Mouse (Mus musculus): ENCODE results near the gene Slc44a3. TPM values are rescaled to one million over a fixed set of nuclear protein-coding genes. Genes with fewer than 3 reads are reported as not detected.

Gene Slc44a3
- polyA plus RNA-seq, 1 experiment: 23.2 TPM

- no peak for DNase-seq
- 27% methylated on average over 5 of the region's 5 CpGs for WGBS
- Histone ChIP-seq H3K4me3 (replicated peaks; ENCODE audit: extremely low read depth, low read depth, low read length) (no peak overlapping the region), H3K4me1 (ENCODE audit: control insufficient read depth, insufficient read depth, low read length) (no peaks in the 10 kb centered on the region)
- TF ChIP-seq POLR2A (IDR thresholded peaks at IDR 0.05; ENCODE audit: borderline replicate concordance, extremely low read depth, low read depth, low read length) (no peak), CTCF (IDR thresholded peaks at IDR 0.05; ENCODE audit: insufficient read depth, low read length) (no peak)
Observed at GRCm38 (mm10) chr3:121509141-121509540, 23.1 kb downstream of the Slc44a3 start.

- Histone ChIP-seq H3K4me1 (ENCODE audit: control insufficient read depth, insufficient read depth, low read length) (no peaks in the 10 kb centered on the region), H3K4me3 (replicated peaks; ENCODE audit: extremely low read depth, low read depth, low read length) (no peak overlapping the region)
- no peak for TF ChIP-seq POLR2A (IDR thresholded peaks at IDR 0.05; ENCODE audit: borderline replicate concordance, extremely low read depth, low read depth, low read length)
- no peak for TF ChIP-seq CTCF (IDR thresholded peaks at IDR 0.05; ENCODE audit: insufficient read depth, low read length)
Observed at GRCm38 (mm10) chr3:121507678-121508077, 24.5 kb downstream of the Slc44a3 start.

GRCm38 (mm10) chr3:121506756-121507155 lies 25.4 kb downstream of the Slc44a3 start:
- Histone ChIP-seq H3K4me1 (ENCODE audit: control insufficient read depth, insufficient read depth, low read length) (no peaks in the 10 kb centered on the region), H3K4me3 (replicated peaks; ENCODE audit: extremely low read depth, low read depth, low read length) (no peak overlapping the region)
- 68% methylated on average over 7 of the region's 7 CpGs for WGBS
- TF ChIP-seq POLR2A (IDR thresholded peaks at IDR 0.05; ENCODE audit: borderline replicate concordance, extremely low read depth, low read depth, low read length): no peak
- no peak for TF ChIP-seq CTCF (IDR thresholded peaks at IDR 0.05; ENCODE audit: insufficient read depth, low read length)
- no peak for DNase-seq

More at GRCm38 (mm10) chr3:121507678-121508077, 24.5 kb downstream of the Slc44a3 start:
- 80% methylated on average over 14 of the region's 14 CpGs for WGBS
- no peak for DNase-seq

- Histone ChIP-seq H3K4me1 (ENCODE audit: control insufficient read depth, insufficient read depth, low read length) (no peaks in the 10 kb centered on the region), H3K4me3 (replicated peaks; ENCODE audit: extremely low read depth, low read depth, low read length) (no peak overlapping the region)
- 77% methylated on average over 8 of the region's 8 CpGs for WGBS
- no peak for DNase-seq
- no peak for TF ChIP-seq CTCF (IDR thresholded peaks at IDR 0.05; ENCODE audit: insufficient read depth, low read length)
- no peak for TF ChIP-seq POLR2A (IDR thresholded peaks at IDR 0.05; ENCODE audit: borderline replicate concordance, extremely low read depth, low read depth, low read length)
Observed at GRCm38 (mm10) chr3:121506175-121506574, 26.0 kb downstream of the Slc44a3 start.

GRCm38 (mm10) chr3:121504927-121505487 lies 27.2 kb downstream of the Slc44a3 start:
- H3K4me1 ChIP-seq (ENCODE audit: control insufficient read depth, insufficient read depth, low read length): no peaks in the 10 kb centered on the region; the same call in 1 of the 2 replicates
- no peak overlapping the region for H3K4me3 ChIP-seq (replicated peaks; ENCODE audit: extremely low read depth, low read depth, low read length)
- 72% methylated on average over 8 of the region's 8 CpGs for WGBS
- no peak for TF ChIP-seq CTCF (IDR thresholded peaks at IDR 0.05; ENCODE audit: insufficient read depth, low read length)
- no peak for TF ChIP-seq POLR2A (IDR thresholded peaks at IDR 0.05; ENCODE audit: borderline replicate concordance, extremely low read depth, low read depth, low read length)
- DNase-seq: no peak

- no peak for DNase-seq
- Histone ChIP-seq H3K4me1 (ENCODE audit: control insufficient read depth, insufficient read depth, low read length) (no peaks in the 10 kb centered on the region; the same call in 1 of the 2 replicates), H3K4me3 (replicated peaks; ENCODE audit: extremely low read depth, low read depth, low read length) (no peak overlapping the region)
- TF ChIP-seq POLR2A (IDR thresholded peaks at IDR 0.05; ENCODE audit: borderline replicate concordance, extremely low read depth, low read depth, low read length): no peak
- no peak for TF ChIP-seq CTCF (IDR thresholded peaks at IDR 0.05; ENCODE audit: insufficient read depth, low read length)
- WGBS: 48% methylated on average over 5 of the region's 5 CpGs
Observed at GRCm38 (mm10) chr3:121500734-121501133, 31.5 kb downstream of the Slc44a3 start.

GRCm38 (mm10) chr3:121500225-121500624 lies 32.0 kb downstream of the Slc44a3 start:
- Histone ChIP-seq H3K4me3 (replicated peaks; ENCODE audit: extremely low read depth, low read depth, low read length) (no peak overlapping the region), H3K4me1 (ENCODE audit: control insufficient read depth, insufficient read depth, low read length) (no peaks in the 10 kb centered on the region; the same call in 1 of the 2 replicates)
- TF ChIP-seq CTCF (IDR thresholded peaks at IDR 0.05; ENCODE audit: insufficient read depth, low read length) (peak; percentile 90), POLR2A (IDR thresholded peaks at IDR 0.05; ENCODE audit: borderline replicate concordance, extremely low read depth, low read depth, low read length) (no peak)
- WGBS: 27% methylated on average over 10 of the region's 10 CpGs
- peak; percentile 76 for DNase-seq

GRCm38 (mm10) chr3:121493997-121494421 lies 38.2 kb downstream of the Slc44a3 start:
- TF ChIP-seq CTCF (IDR thresholded peaks at IDR 0.05; ENCODE audit: insufficient read depth, low read length) (no peak), POLR2A (IDR thresholded peaks at IDR 0.05; ENCODE audit: borderline replicate concordance, extremely low read depth, low read depth, low read length) (no peak)
- H3K4me3 ChIP-seq (replicated peaks; ENCODE audit: extremely low read depth, low read depth, low read length): peak overlapping the region; percentile 55
- WGBS: 51% methylated on average over 7 of the region's 7 CpGs
- no peaks in the 10 kb centered on the region for H3K4me1 ChIP-seq (ENCODE audit: control insufficient read depth, insufficient read depth, low read length)
- DNase-seq: no peak

GRCm38 (mm10) chr3:121492026-121492425 lies 40.2 kb downstream of the Slc44a3 start:
- Histone ChIP-seq H3K4me3 (replicated peaks; ENCODE audit: extremely low read depth, low read depth, low read length) (no peak overlapping the region), H3K4me1 (ENCODE audit: control insufficient read depth, insufficient read depth, low read length) (no peaks in the 10 kb centered on the region)
- 79% methylated on average over 5 of the region's 5 CpGs for WGBS
- TF ChIP-seq CTCF (IDR thresholded peaks at IDR 0.05; ENCODE audit: insufficient read depth, low read length) (no peak), POLR2A (IDR thresholded peaks at IDR 0.05; ENCODE audit: borderline replicate concordance, extremely low read depth, low read depth, low read length) (no peak)
- DNase-seq: no peak

GRCm38 (mm10) chr3:121490941-121491340 lies 41.3 kb downstream of the Slc44a3 start:
- Histone ChIP-seq H3K4me3 (replicated peaks; ENCODE audit: extremely low read depth, low read depth, low read length) (no peak overlapping the region), H3K4me1 (ENCODE audit: control insufficient read depth, insufficient read depth, low read length) (no peaks in the 10 kb centered on the region)
- 55% methylated on average over 5 of the region's 5 CpGs for WGBS
- DNase-seq: no peak
- TF ChIP-seq POLR2A (IDR thresholded peaks at IDR 0.05; ENCODE audit: borderline replicate concordance, extremely low read depth, low read depth, low read length) (no peak), CTCF (IDR thresholded peaks at IDR 0.05; ENCODE audit: insufficient read depth, low read length) (no peak)

Measured in lung, adult 2 months (tissue).